Mouse (Mus musculus): ENCODE measurements around the gene 3110040M04Rik. TPM values are rescaled to one million over a fixed set of nuclear protein-coding genes. Genes with fewer than 3 reads are reported as not detected.

Gene 3110040M04Rik
- total and polyA plus RNA-seq, 3 experiments = 0.19 to 0.25 TPM; not detected in 1

DNA sequence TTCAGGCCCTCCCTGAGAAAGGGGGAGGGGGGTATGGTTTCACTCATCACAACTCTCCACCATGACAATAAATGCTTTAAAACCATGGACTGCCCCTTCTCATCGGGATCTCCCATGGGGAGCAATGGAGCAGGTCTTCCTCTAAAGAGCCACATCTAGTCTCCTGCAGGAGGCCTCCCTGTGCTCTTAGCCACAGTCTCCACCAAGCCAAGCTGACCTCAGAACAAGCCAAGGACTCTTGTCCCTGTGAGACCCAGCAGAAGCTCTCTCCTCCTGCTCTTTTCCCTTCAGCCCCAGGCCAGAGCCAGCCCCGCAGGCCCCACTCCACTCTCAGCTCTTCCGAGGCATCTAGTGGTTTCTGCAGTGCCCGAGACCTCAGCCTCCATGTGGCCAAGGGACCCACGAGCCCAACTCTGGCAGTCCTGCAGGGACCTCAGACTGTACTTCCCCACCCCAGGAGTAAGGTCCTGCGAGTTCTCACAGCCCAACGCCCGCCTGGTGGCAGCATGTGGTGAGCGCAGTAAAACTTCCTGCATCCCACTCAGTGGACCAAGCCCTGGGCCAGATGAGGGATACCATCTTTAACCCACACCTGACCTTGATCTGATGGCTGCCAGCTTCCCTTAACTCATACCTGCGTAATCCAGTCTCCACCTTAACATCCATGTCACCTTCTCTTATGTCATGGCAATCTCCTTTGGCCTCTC is 18.8 kb downstream of the 3110040M04Rik start:
- Histone ChIP-seq H3K9ac (ENCODE audit: control insufficient read depth, low read depth, low read length, poor library complexity, severe bottlenecking) (no peak overlapping the region), H3K4me3 (ENCODE audit: control insufficient read depth in 1 of 2, insufficient read depth in 1 of 2, low read depth in 2 of 2, low read length in 2 of 2) (no peak overlapping the region), H3K36me3 (ENCODE audit: control insufficient read depth in 1 of 2, insufficient read depth in 2 of 2, low read length in 2 of 2) (peaks cover 0 to 7% of the 10 kb centered on the region in 2 experiments; a peak in 2 of 4 replicates), H3K27me3 (ENCODE audit: control insufficient read depth in 1 of 2, insufficient read depth in 2 of 2, low read length in 2 of 2) (no peaks in the 10 kb centered on the region), H3K4me1 (ENCODE audit: control insufficient read depth in 1 of 2, insufficient read depth in 2 of 2, low read length in 2 of 2) (peaks cover 3 to 8% of the 10 kb centered on the region in 2 experiments; a peak in 2 of 4 replicates), H3K79me2 (ENCODE audit: control insufficient read depth, insufficient read depth, low read length, poor library complexity) (no peaks in the 10 kb centered on the region), H3K9me3 (replicated peaks; ENCODE audit: insufficient read depth, low read length) (no peaks in the 10 kb centered on the region), H3K27ac (ENCODE audit: control insufficient read depth, low read depth, low read length) (no peak overlapping the region)
- no peak for TF ChIP-seq MYC (IDR thresholded peaks at IDR 0.05; ENCODE audit: low read depth, low read length)
- TF ChIP-seq SMC3 (IDR thresholded peaks at IDR 0.05; ENCODE audit: low read depth, low read length) = no peak
- no peak for TF ChIP-seq NRF1 (IDR thresholded peaks at IDR 0.05; ENCODE audit: insufficient read depth, low read depth, low read length, poor library complexity, severe bottlenecking)
- no peak for TF ChIP-seq CHD1 (IDR thresholded peaks at IDR 0.05; ENCODE audit: low read depth, low read length)
- TF ChIP-seq TAL1 (IDR thresholded peaks at IDR 0.05; ENCODE audit: low read length) = no peak
- TF ChIP-seq TBP (IDR thresholded peaks at IDR 0.05; ENCODE audit: low read depth, low read length) = no peak
- no peak for TF ChIP-seq RCOR1 (IDR thresholded peaks at IDR 0.05; ENCODE audit: low read depth, low read length)
- no peak for TF ChIP-seq RAD21 (IDR thresholded peaks at IDR 0.05; ENCODE audit: low read depth, low read length)
- no peak for TF ChIP-seq EP300 (IDR thresholded peaks at IDR 0.05; ENCODE audit: low read depth in 1 of 2, low read length in 2 of 2)
- TF ChIP-seq POLR2AphosphoS5 (IDR thresholded peaks at IDR 0.05; ENCODE audit: borderline replicate concordance, low read depth, low read length) = no peak
- no peak for TF ChIP-seq POLR2AphosphoS2 (IDR thresholded peaks at IDR 0.05; ENCODE audit: low read length)
- no peak for TF ChIP-seq NELFE (IDR thresholded peaks at IDR 0.05; ENCODE audit: low read depth, low read length)
- TF ChIP-seq TCF12 (IDR thresholded peaks at IDR 0.05; ENCODE audit: low read depth, low read length) = no peak
- no peak for TF ChIP-seq BHLHE40 (IDR thresholded peaks at IDR 0.05; ENCODE audit: borderline replicate concordance, low read depth, low read length)
- no peak for TF ChIP-seq GABPA (IDR thresholded peaks at IDR 0.05; ENCODE audit: low read depth, low read length)
- no peak for TF ChIP-seq UBTF (IDR thresholded peaks at IDR 0.05; ENCODE audit: borderline replicate concordance, insufficient read depth, low read depth, low read length)
- DNase-seq (ENCODE audit: low read depth, low spot score) = no peak

DNA sequence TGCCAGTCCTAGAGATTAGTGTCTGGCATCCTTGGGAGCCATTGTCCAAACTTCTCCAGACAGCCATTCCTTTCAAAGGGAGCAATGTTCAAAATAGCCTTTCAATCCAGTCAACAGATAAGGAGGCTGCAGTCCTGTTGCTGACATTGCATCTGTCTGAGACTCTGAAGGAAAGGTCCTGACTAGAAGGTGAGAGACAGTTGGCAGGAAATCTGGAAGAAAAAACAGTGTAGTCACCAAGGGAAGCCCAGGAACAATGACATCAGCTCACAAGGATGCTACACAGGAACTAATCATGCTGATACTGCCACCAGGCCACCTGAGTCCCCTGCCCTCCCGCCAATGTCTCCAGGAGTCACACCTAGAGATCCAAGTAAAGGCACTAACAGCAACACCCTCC is 19.5 kb downstream of the 3110040M04Rik start:
- DNase-seq (ENCODE audit: low read depth, low spot score) = no peak
- Histone ChIP-seq H3K4me1 (ENCODE audit: control insufficient read depth in 1 of 2, insufficient read depth in 2 of 2, low read length in 2 of 2) (peaks cover 3 to 8% of the 10 kb centered on the region in 2 experiments; a peak in 2 of 4 replicates), H3K27ac (ENCODE audit: control insufficient read depth, low read depth, low read length) (no peak overlapping the region), H3K27me3 (ENCODE audit: control insufficient read depth in 1 of 2, insufficient read depth in 2 of 2, low read length in 2 of 2) (no peaks in the 10 kb centered on the region), H3K9me3 (replicated peaks; ENCODE audit: insufficient read depth, low read length) (no peaks in the 10 kb centered on the region), H3K36me3 (ENCODE audit: control insufficient read depth in 1 of 2, insufficient read depth in 2 of 2, low read length in 2 of 2) (peaks cover 0 to 5% of the 10 kb centered on the region in 2 experiments; a peak in 2 of 4 replicates), H3K4me3 (ENCODE audit: control insufficient read depth in 1 of 2, insufficient read depth in 1 of 2, low read depth in 2 of 2, low read length in 2 of 2) (no peak overlapping the region), H3K9ac (ENCODE audit: control insufficient read depth, low read depth, low read length, poor library complexity, severe bottlenecking) (no peak overlapping the region), H3K79me2 (ENCODE audit: control insufficient read depth, insufficient read depth, low read length, poor library complexity) (no peaks in the 10 kb centered on the region)
- TF ChIP-seq POLR2A (IDR thresholded peaks at IDR 0.05; ENCODE audit: control insufficient read depth in 1 of 2, insufficient read depth in 1 of 2, low read depth in 1 of 2, low read length in 2 of 2, poor library complexity in 1 of 2) (no peak), ELF1 (IDR thresholded peaks at IDR 0.05; ENCODE audit: low read depth, low read length) (no peak), POLR2AphosphoS5 (IDR thresholded peaks at IDR 0.05; ENCODE audit: borderline replicate concordance, low read depth, low read length) (no peak), MYC (IDR thresholded peaks at IDR 0.05; ENCODE audit: low read depth, low read length) (no peak), JUND (IDR thresholded peaks at IDR 0.05; ENCODE audit: low read depth, low read length) (no peak), NRF1 (IDR thresholded peaks at IDR 0.05; ENCODE audit: insufficient read depth, low read depth, low read length, poor library complexity, severe bottlenecking) (no peak), CHD2 (IDR thresholded peaks at IDR 0.05; ENCODE audit: low read length) (no peak), TCF12 (IDR thresholded peaks at IDR 0.05; ENCODE audit: low read depth, low read length) (no peak), MAFK (IDR thresholded peaks at IDR 0.05; ENCODE audit: borderline replicate concordance, low read depth, low read length) (no peak), RAD21 (IDR thresholded peaks at IDR 0.05; ENCODE audit: low read depth, low read length) (no peak), CHD1 (IDR thresholded peaks at IDR 0.05; ENCODE audit: low read depth, low read length) (no peak), TAL1 (IDR thresholded peaks at IDR 0.05; ENCODE audit: low read length) (no peak), POLR2AphosphoS2 (IDR thresholded peaks at IDR 0.05; ENCODE audit: low read length) (no peak), RCOR1 (IDR thresholded peaks at IDR 0.05; ENCODE audit: low read depth, low read length) (no peak), GABPA (IDR thresholded peaks at IDR 0.05; ENCODE audit: low read depth, low read length) (no peak), MXI1 (IDR thresholded peaks at IDR 0.05; ENCODE audit: low read depth, low read length) (no peak), ETS1 (IDR thresholded peaks at IDR 0.05; ENCODE audit: low read depth, low read length) (no peak), CTCF (IDR thresholded peaks at IDR 0.05 in 2 of 3, conservative IDR thresholded peaks at IDR 0.05 in 1 of 3; ENCODE audit: control insufficient read depth in 1 of 3, insufficient read depth in 1 of 3, low read depth in 2 of 3, low read length in 3 of 3, poor library complexity in 1 of 3, severe bottlenecking in 1 of 3) (no peak), ZC3H11A (IDR thresholded peaks at IDR 0.05; ENCODE audit: low read depth, low read length) (no peak)

Data from MEL (cell line).